Mouse (Mus musculus): Measurements from ENCODE around the gene Igsf9b. TPM values are rescaled to one million over a fixed set of nuclear protein-coding genes. Genes with fewer than 3 reads are reported as not detected.

The Igsf9b gene
- polyA plus RNA-seq, 1 experiment from 2014 or later: 1.5 TPM

GRCm38 (mm10) chr9:27289543-27290308 is 9.3 kb upstream of the Igsf9b start:
- ChIA-PET CTCF (interaction anchor here (1.4 to 1.7 kb wide), 2 partner anchors 14 to 184 kb away, joined by 3 to 6 read pairs; no protein-coding TSS in a partner anchor), POLR2A (no interaction called here)
- no peak for TF ChIP-seq CTCF (IDR thresholded peaks at IDR 0.05)
- H3K27me3 ChIP-seq: peaks cover 23% of the 10 kb centered on the region
- ATAC-seq: no peak
- DNase-seq (ENCODE audit: low read depth, low spot score): no peak
- in situ Hi-C loops (cut with MboI; ENCODE audit: low pct_unique_long_range_greater_than_20kb): no loop called here

- ChIA-PET POLR2A (no interaction called here), CTCF (no interaction called here)
- in situ Hi-C loops (cut with MboI; ENCODE audit: low pct_unique_long_range_greater_than_20kb): no loop called here
- DNase-seq (ENCODE audit: low read depth, low spot score): no peak
- no peak for ATAC-seq
- H3K27me3 ChIP-seq: peaks cover 52% of the 10 kb centered on the region
- no peak for TF ChIP-seq CTCF (IDR thresholded peaks at IDR 0.05)
These were observed 4.6 kb upstream of the Igsf9b start for GRCm38 (mm10) chr9:27294380-27294779.

GRCm38 (mm10) chr9:27299286-27300187 is 533 bp downstream of the Igsf9b start:
- H3K27me3 ChIP-seq: peaks cover 29% of the 10 kb centered on the region
- ChIA-PET POLR2A (interaction anchor here (0.6 kb wide), 1 partner anchor 263 kb away, joined by 3 read pairs; no protein-coding TSS in a partner anchor), CTCF (no interaction called here)
- ATAC-seq: peak; percentile 40
- in situ Hi-C loops (cut with MboI; ENCODE audit: low pct_unique_long_range_greater_than_20kb): no loop called here
- no peak for TF ChIP-seq CTCF (IDR thresholded peaks at IDR 0.05)
- DNase-seq (ENCODE audit: low read depth, low spot score): no peak

- in situ Hi-C loops (cut with MboI; ENCODE audit: low pct_unique_long_range_greater_than_20kb): no loop called here
- POLR2A ChIA-PET: no interaction called here
- peak; percentile 44 for ATAC-seq
These were observed 1.2 kb downstream of the Igsf9b start for GRCm38 (mm10) chr9:27300188-27300691.

GRCm38 (mm10) chr9:27300698-27301097 is 1.7 kb downstream of the Igsf9b start:
- in situ Hi-C loops (cut with MboI; ENCODE audit: low pct_unique_long_range_greater_than_20kb): no loop called here
- CTCF ChIA-PET: no interaction called here
- peaks cover 19% of the 10 kb centered on the region for H3K27me3 ChIP-seq
- DNase-seq (ENCODE audit: low read depth, low spot score): no peak
- no peak for TF ChIP-seq CTCF (IDR thresholded peaks at IDR 0.05)
- POLR2A ChIA-PET: no interaction called here
- ATAC-seq: no peak

More at GRCm38 (mm10) chr9:27300188-27300691, 1.2 kb downstream of the Igsf9b start:
- CTCF ChIA-PET: no interaction called here
- H3K27me3 ChIP-seq: peaks cover 23% of the 10 kb centered on the region
- no peak for TF ChIP-seq CTCF (IDR thresholded peaks at IDR 0.05)
- DNase-seq (ENCODE audit: low read depth, low spot score): no peak

GRCm38 (mm10) chr9:27301486-27301885 is 2.5 kb downstream of the Igsf9b start:
- DNase-seq (ENCODE audit: low read depth, low spot score): no peak
- in situ Hi-C loops (cut with MboI; ENCODE audit: low pct_unique_long_range_greater_than_20kb): no loop called here
- peaks cover 11% of the 10 kb centered on the region for H3K27me3 ChIP-seq
- ChIA-PET CTCF (no interaction called here), POLR2A (no interaction called here)
- no peak for TF ChIP-seq CTCF (IDR thresholded peaks at IDR 0.05)
- no peak for ATAC-seq

- DNase-seq (ENCODE audit: low read depth, low spot score): no peak
- no peak for ATAC-seq
- CTCF ChIA-PET: interaction anchor here (2.0 kb wide), 1 partner anchor 12 kb away, joined by 6 read pairs; no protein-coding TSS in a partner anchor
- peaks cover 6% of the 10 kb centered on the region for H3K27me3 ChIP-seq
- in situ Hi-C loops (cut with MboI; ENCODE audit: low pct_unique_long_range_greater_than_20kb): no loop called here
- POLR2A ChIA-PET: no interaction called here
- no peak for TF ChIP-seq CTCF (IDR thresholded peaks at IDR 0.05)
These were observed 3.3 kb downstream of the Igsf9b start for GRCm38 (mm10) chr9:27302291-27302690.

- no peak for TF ChIP-seq CTCF (IDR thresholded peaks at IDR 0.05)
- in situ Hi-C loops (cut with MboI; ENCODE audit: low pct_unique_long_range_greater_than_20kb): no loop called here
- no peak for ATAC-seq
- H3K27me3 ChIP-seq: no peaks in the 10 kb centered on the region
- DNase-seq (ENCODE audit: low read depth, low spot score): no peak
- ChIA-PET POLR2A (interaction anchor here (0.5 kb wide), 1 partner anchor 198 kb away, joined by 6 read pairs; no protein-coding TSS in a partner anchor), CTCF (interaction anchor here (1.3 to 2.0 kb wide), 2 partner anchors 13 to 16 kb away, joined by 3 to 6 read pairs; no protein-coding TSS in a partner anchor)
These were observed 4.8 kb downstream of the Igsf9b start for GRCm38 (mm10) chr9:27303571-27304484.

GRCm38 (mm10) chr9:27304485-27305102 is 5.6 kb downstream of the Igsf9b start:
- no peaks in the 10 kb centered on the region for H3K27me3 ChIP-seq
- TF ChIP-seq CTCF (IDR thresholded peaks at IDR 0.05): no peak
- DNase-seq (ENCODE audit: low read depth, low spot score) (no peak), ATAC-seq (no peak)
- in situ Hi-C loops (cut with MboI; ENCODE audit: low pct_unique_long_range_greater_than_20kb): no loop called here
- CTCF ChIA-PET: interaction anchor here (1.3 to 2.0 kb wide), 3 partner anchors 14 to 21 kb away, joined by 3 to 6 read pairs (median 4); no protein-coding TSS in a partner anchor
- POLR2A ChIA-PET: no interaction called here
